Mouse (Mus musculus): ENCODE results near the gene Gm813. TPM values are rescaled to one million over a fixed set of nuclear protein-coding genes. Genes with fewer than 3 reads are reported as not detected.
"Not testable (repeated sequence)": the region's sequence is repeated elsewhere in the genome, so short reads cannot be mapped to it uniquely, and the experiment has no call there.

The Gm813 gene
- not detected in 2 replicates for polyA plus RNA-seq (2012; rRNA removed)

DNA sequence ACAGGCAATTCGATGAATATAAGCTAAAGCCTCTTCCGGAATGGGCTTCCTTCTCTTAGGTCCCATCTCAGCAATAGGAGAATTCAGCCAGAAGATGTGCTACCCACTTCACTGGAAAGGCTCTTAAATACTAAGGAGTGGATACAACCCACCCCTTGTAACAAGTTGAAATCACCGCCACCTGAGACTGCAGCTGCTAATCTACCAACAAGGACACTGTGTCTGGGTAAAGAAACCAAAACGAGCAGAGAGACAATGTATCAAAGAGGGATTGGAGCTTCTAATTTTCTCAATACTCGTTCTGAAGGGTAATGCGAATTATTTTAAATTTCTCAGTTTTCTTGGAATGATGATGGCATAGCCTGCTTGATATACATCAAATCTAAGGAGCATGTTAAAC, at the start of gene Gm813:
TSS of gene Gm813 (minus strand) at position 101 of the 400 bp plus-strand sequence.
- 87% methylated on average over 6 of the region's 6 CpGs for WGBS
- no peak for TF ChIP-seq CTCF (IDR thresholded peaks at IDR 0.05; ENCODE audit: extremely low read depth, insufficient read length, insufficient replicate concordance, low read depth, low read length)
- Histone ChIP-seq H3K36me3 (ENCODE audit: control insufficient read depth, insufficient read depth, low read length) (no peaks in the 10 kb centered on the region), H3K4me3 (ENCODE audit: low read depth, low read length) (no peak within 1 kb of the TSS), H3K27me3 (ENCODE audit: control insufficient read depth, insufficient read depth, low read length) (no peaks in the 10 kb centered on the region), H3K4me1 (ENCODE audit: control insufficient read depth, insufficient read depth, insufficient read length, low read length) (no peaks in the 10 kb centered on the region; the same call in 1 of the 2 replicates), H3K27ac (ENCODE audit: insufficient read depth, low read depth, low read length) (no peak within 1 kb of the TSS)

DNA sequence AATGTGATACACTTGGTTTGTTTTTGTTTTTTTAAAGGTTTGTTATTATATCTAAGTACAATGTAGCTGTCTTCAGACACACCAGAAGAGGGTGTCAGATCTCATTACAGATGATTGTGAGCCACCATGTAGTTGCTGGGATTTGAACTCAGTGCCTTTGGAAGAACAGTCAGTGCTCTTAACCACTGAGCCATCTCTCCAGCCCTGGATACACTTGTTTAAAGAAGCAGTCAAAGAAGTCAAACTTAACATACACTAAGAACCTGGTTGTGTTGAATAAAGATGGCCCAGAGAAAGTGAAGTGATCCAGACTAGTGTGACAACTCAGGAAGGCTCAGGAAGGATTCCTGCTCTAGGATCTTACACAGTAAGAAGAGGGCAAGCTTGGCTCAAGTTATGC, 48.4 kb upstream of the Gm813 start:
- not testable (repeated sequence) for H3K36me3 ChIP-seq (ENCODE audit: control insufficient read depth, insufficient read depth, low read length); H3K27ac ChIP-seq (ENCODE audit: insufficient read depth, low read depth, low read length); H3K27me3 ChIP-seq (ENCODE audit: control insufficient read depth, insufficient read depth, low read length); H3K4me1 ChIP-seq (ENCODE audit: control insufficient read depth, insufficient read depth, insufficient read length, low read length); H3K4me3 ChIP-seq (ENCODE audit: low read depth, low read length)

DNA sequence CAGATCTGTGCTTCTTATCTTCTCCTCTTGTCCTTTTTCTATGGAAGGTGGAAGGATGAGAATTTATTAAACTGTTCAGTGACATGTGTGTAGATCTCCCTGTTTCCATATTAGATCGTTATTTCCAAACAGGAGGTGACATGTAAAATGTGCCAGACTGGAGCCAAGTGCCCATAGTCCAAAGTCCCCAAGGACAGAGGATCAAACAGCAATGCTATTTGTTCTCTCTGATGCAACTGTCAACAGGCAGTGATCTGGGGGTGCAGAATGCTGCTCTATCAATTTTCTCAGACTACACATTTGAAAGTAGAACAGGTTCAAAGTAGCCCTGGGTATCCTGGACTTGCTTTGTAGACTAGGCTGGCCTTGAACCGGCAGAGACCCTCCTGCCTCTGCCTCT, 47.0 kb upstream of the Gm813 start:
- WGBS: 55% methylated on average over 2 of the region's 2 CpGs
- H3K27me3 ChIP-seq (ENCODE audit: control insufficient read depth, insufficient read depth, low read length): no peaks in the 10 kb centered on the region
- TF ChIP-seq POLR2A (IDR thresholded peaks at IDR 0.05; ENCODE audit: low read depth, low read length) (no peak), CTCF (IDR thresholded peaks at IDR 0.05; ENCODE audit: extremely low read depth, insufficient read length, insufficient replicate concordance, low read depth, low read length) (no peak)
- no peaks in the 10 kb centered on the region for H3K36me3 ChIP-seq (ENCODE audit: control insufficient read depth, insufficient read depth, low read length)
- H3K4me3 ChIP-seq (ENCODE audit: low read depth, low read length): no peak overlapping the region
- H3K4me1 ChIP-seq (ENCODE audit: control insufficient read depth, insufficient read depth, insufficient read length, low read length): peaks cover 2% of the 10 kb centered on the region; the same call in 1 of the 2 replicates
- no peak overlapping the region for H3K27ac ChIP-seq (ENCODE audit: insufficient read depth, low read depth, low read length)

DNA sequence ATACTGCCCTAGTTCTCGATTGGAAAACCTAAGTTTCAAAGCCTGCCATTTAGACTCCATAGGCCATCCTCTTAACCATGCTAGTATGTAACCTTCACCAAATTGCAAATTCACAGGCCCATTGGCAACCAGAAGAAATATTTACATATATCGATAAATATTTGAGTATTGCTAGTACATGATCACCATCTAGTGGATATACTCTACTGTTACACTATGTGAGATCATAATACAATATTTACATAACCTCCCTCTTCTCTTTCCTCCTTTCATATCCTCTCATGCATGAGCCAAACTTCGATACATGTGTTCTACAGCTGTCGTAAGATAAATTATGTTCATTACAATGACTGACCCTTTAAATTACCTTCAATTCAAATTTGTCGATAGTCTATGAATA, 46.2 kb upstream of the Gm813 start:
- Histone ChIP-seq H3K4me1 (ENCODE audit: control insufficient read depth, insufficient read depth, insufficient read length, low read length) (no peaks in the 10 kb centered on the region; the same call in 1 of the 2 replicates), H3K36me3 (ENCODE audit: control insufficient read depth, insufficient read depth, low read length) (no peaks in the 10 kb centered on the region), H3K27ac (ENCODE audit: insufficient read depth, low read depth, low read length) (no peak overlapping the region), H3K27me3 (ENCODE audit: control insufficient read depth, insufficient read depth, low read length) (no peaks in the 10 kb centered on the region), H3K4me3 (ENCODE audit: low read depth, low read length) (no peak overlapping the region)
- WGBS: 40% methylated on average over 5 of the region's 5 CpGs
- TF ChIP-seq CTCF (IDR thresholded peaks at IDR 0.05; ENCODE audit: extremely low read depth, insufficient read length, insufficient replicate concordance, low read depth, low read length) (no peak), POLR2A (IDR thresholded peaks at IDR 0.05; ENCODE audit: low read depth, low read length) (no peak)

DNA sequence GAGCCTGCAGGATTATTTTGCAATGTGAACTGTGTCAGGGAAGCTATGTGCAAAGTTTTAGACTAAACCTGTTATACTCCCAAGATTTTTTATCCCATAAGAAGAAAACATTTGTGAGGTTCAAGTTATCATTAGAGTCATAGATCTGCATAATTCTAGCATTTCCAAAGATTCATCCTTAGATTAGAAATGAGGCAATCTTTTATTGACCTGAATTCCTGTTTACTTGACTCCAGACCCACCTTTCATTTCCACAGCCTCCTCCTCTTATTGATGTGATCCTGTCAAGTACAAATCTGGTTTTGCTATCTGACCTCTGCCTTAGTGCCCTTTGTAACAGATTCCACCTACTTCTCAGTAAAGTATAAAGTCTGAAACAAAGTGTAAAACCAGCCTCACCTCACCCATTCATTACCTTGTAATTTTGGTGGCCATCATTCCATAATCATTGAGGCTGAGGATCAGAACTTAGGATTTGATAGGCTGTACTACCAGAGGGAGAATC, 45.6 kb upstream of the Gm813 start:
- Histone ChIP-seq H3K36me3 (ENCODE audit: control insufficient read depth, insufficient read depth, low read length) (no peaks in the 10 kb centered on the region), H3K4me1 (ENCODE audit: control insufficient read depth, insufficient read depth, insufficient read length, low read length) (no peaks in the 10 kb centered on the region; the same call in 1 of the 2 replicates), H3K4me3 (ENCODE audit: low read depth, low read length) (no peak overlapping the region), H3K27me3 (ENCODE audit: control insufficient read depth, insufficient read depth, low read length) (no peaks in the 10 kb centered on the region), H3K27ac (ENCODE audit: insufficient read depth, low read depth, low read length) (no peak overlapping the region)
- no peak for TF ChIP-seq CTCF (IDR thresholded peaks at IDR 0.05; ENCODE audit: extremely low read depth, insufficient read length, insufficient replicate concordance, low read depth, low read length)
- no peak for TF ChIP-seq POLR2A (IDR thresholded peaks at IDR 0.05; ENCODE audit: low read depth, low read length)

DNA sequence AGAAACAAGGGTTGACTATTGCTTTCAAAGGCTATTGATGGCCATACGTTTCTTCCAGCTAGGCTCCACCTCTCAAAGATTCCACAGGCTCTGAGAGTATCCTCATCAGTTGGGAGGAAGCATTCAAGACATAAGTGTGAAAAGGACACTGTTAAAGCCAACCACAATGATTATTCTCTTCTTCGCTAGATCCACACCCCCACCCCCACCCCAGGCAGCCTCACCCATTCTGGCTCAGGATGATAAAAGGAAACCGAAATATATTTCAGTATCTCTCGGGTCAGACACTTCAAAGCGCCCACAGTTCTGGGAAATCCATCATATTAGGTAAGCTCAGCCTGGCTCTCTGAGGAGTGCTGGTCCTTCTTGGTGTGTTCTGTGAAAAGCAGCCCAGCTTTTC, 45.0 kb upstream of the Gm813 start:
- Histone ChIP-seq H3K27me3 (ENCODE audit: control insufficient read depth, insufficient read depth, low read length) (no peaks in the 10 kb centered on the region), H3K4me1 (ENCODE audit: control insufficient read depth, insufficient read depth, insufficient read length, low read length) (no peaks in the 10 kb centered on the region; the same call in 1 of the 2 replicates), H3K36me3 (ENCODE audit: control insufficient read depth, insufficient read depth, low read length) (no peaks in the 10 kb centered on the region), H3K27ac (ENCODE audit: insufficient read depth, low read depth, low read length) (no peak overlapping the region), H3K4me3 (ENCODE audit: low read depth, low read length) (no peak overlapping the region)
- TF ChIP-seq CTCF (IDR thresholded peaks at IDR 0.05; ENCODE audit: extremely low read depth, insufficient read length, insufficient replicate concordance, low read depth, low read length) (no peak), POLR2A (IDR thresholded peaks at IDR 0.05; ENCODE audit: low read depth, low read length) (no peak)
- WGBS: 64% methylated on average over 5 of the region's 5 CpGs

DNA sequence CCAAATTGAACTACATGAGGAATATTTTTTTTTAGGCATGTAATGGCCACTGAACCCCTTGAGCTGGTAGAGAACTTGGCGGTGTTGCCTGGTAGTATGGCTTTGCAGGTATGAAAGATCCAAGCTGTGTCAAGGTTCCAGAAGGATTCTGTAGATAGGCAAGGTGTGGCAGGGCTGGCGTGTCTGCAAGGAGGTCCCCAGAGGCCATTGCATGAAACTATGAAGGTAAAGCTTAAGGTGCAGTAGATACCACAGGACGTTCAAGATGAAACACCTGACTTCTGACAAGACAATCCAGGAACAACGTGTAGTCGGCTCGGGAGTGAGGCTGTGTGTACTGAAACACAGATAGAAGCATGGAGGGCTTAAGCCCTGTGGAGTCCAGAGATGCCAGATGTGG, 41.9 kb upstream of the Gm813 start:
- Histone ChIP-seq H3K36me3 (ENCODE audit: control insufficient read depth, insufficient read depth, low read length) (no peaks in the 10 kb centered on the region), H3K27me3 (ENCODE audit: control insufficient read depth, insufficient read depth, low read length) (no peaks in the 10 kb centered on the region), H3K4me1 (ENCODE audit: control insufficient read depth, insufficient read depth, insufficient read length, low read length) (no peaks in the 10 kb centered on the region; the same call in 1 of the 2 replicates), H3K27ac (ENCODE audit: insufficient read depth, low read depth, low read length) (no peak overlapping the region), H3K4me3 (ENCODE audit: low read depth, low read length) (no peak overlapping the region)
- 72% methylated on average over 6 of the region's 6 CpGs for WGBS
- no peak for TF ChIP-seq CTCF (IDR thresholded peaks at IDR 0.05; ENCODE audit: extremely low read depth, insufficient read length, insufficient replicate concordance, low read depth, low read length)

DNA sequence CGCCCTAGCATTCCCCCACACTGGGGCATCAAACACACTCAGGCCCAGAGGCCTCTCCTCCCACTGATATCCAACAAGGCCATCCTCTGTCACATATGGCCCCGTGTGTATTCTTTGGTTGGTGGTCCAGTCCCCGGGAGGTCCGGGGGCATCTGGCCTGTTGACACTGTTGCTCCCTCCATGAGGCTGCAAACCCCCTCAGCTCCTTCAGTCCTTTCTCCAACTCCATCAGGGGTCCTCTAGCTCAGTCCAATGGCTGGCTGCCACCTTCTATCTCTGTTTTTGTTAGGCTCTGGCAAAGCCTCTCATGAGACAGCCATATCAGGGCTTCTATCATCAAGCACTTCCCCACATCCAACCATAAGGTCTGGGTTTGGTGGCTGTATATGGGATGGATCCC, 39.7 kb upstream of the Gm813 start:
- 84% methylated on average over 4 of the region's 4 CpGs for WGBS
- H3K4me3 ChIP-seq (ENCODE audit: low read depth, low read length): no peak overlapping the region
- H3K27me3 ChIP-seq (ENCODE audit: control insufficient read depth, insufficient read depth, low read length): no peaks in the 10 kb centered on the region
- no peaks in the 10 kb centered on the region; the same call in 1 of the 2 replicates for H3K4me1 ChIP-seq (ENCODE audit: control insufficient read depth, insufficient read depth, insufficient read length, low read length)
- H3K36me3 ChIP-seq (ENCODE audit: control insufficient read depth, insufficient read depth, low read length): no peaks in the 10 kb centered on the region
- TF ChIP-seq POLR2A (IDR thresholded peaks at IDR 0.05; ENCODE audit: low read depth, low read length) (no peak), CTCF (IDR thresholded peaks at IDR 0.05; ENCODE audit: extremely low read depth, insufficient read length, insufficient replicate concordance, low read depth, low read length) (no peak)
- no peak overlapping the region for H3K27ac ChIP-seq (ENCODE audit: insufficient read depth, low read depth, low read length)

Measured in small intestine, adult 2 months (tissue).